Mouse (Mus musculus) heart, adult 11 months (tissue): ENCODE measurements around the gene Slc25a15.

ENCODE experiments used
- DNase-seq: peaks from one replicate; pipeline ENCODE4 v3.0.0; 2022

Slc25a15 gene

GRCm38 (mm10) chr8:22398142-22398951 lies at the start of gene Slc25a15:
TSS of gene Slc25a15 (minus strand) at chr8:22398597.
- peak; percentile 99 for DNase-seq

DNA sequence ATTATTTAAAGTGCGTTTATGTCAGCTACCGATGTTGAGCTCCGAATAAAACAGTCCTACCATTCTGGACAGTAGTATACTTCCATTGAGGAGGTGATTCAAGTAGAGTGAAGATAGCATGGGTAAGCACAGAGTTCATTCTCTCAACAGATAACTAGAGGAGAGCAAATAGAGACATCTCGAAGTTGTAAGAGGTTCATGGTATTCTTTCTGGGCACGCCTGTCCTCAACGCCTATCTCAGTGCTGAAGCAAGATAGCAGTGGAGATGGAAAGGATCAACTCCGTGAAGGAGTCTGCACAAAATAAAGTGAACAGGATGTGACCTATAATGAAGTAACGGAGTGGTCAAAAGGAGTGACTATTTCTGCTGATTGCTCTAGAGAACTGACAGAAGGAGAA lies 13.6 kb upstream of the Slc25a15 start:
- DNase-seq, result no peak

GRCm38 (mm10) chr8:22411282-22411702 lies 12.9 kb upstream of the Slc25a15 start, which contains the start of gene Mrps31:
TSS of gene Mrps31 (plus strand) at chr8:22411361.
- DNase-seq, result peak; percentile 98

DNA sequence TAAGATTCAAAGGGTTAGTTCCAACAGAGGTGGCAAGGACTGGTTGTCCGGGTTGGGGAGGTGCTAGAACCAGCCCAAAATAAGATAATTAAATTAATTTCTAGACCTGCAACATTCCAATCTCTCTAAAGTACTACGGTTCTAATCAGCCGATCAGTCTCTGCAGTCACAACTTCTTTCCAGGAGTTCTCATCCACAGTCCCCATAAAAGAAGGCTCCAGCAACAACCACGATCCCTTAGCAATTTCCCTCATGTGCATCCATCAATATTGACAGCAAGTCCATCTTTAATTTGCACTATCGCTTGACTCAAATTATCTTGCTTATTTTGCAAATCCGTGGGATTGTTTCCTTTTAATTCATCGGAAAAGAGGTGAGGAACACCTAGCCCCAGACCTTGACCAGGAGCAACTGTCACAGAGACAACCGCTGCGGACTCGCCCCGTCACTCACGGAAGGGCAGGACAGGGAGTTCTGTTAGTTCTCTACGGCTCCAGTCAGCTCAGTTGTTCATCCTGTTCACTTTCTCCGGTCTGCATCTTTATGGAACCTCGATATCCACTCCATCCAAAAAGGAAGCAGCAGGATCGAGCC lies 12.4 kb upstream of the Slc25a15 start:
- no peak for DNase-seq

- no peak for DNase-seq
These were observed 7.3 kb upstream of the Slc25a15 start for GRCm38 (mm10) chr8:22405733-22406132.

GRCm38 (mm10) chr8:22403235-22403634 lies 4.8 kb upstream of the Slc25a15 start:
- no peak for DNase-seq

GRCm38 (mm10) chr8:22400593-22400992 lies 2.2 kb upstream of the Slc25a15 start:
- no peak for DNase-seq

GRCm38 (mm10) chr8:22399285-22399880 lies 986 bp upstream of the Slc25a15 start:
- DNase-seq, result peak; percentile 88

DNA sequence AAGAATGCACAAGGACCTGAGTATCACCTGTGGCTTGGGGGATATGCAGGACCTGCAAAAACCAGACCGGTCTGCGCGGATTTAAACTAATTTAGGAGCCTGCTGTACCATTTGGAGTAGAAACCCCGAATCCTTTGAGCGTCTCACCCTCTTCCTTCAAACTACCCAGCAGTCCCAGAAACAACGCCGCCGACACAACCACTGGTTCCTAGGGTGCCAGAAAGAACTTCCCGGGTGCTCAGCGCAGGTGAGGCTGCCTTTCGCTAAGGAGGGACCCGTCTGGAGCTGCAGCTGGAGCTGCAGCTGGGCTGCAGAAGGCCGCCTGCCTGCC lies 621 bp downstream of the Slc25a15 start:
- no peak for DNase-seq

- no peak for DNase-seq
These were observed 3.1 kb downstream of the Slc25a15 start for GRCm38 (mm10) chr8:22395256-22395655.

- peak; percentile 72 for DNase-seq
These were observed 3.9 kb downstream of the Slc25a15 start for GRCm38 (mm10) chr8:22394471-22394870.

DNA sequence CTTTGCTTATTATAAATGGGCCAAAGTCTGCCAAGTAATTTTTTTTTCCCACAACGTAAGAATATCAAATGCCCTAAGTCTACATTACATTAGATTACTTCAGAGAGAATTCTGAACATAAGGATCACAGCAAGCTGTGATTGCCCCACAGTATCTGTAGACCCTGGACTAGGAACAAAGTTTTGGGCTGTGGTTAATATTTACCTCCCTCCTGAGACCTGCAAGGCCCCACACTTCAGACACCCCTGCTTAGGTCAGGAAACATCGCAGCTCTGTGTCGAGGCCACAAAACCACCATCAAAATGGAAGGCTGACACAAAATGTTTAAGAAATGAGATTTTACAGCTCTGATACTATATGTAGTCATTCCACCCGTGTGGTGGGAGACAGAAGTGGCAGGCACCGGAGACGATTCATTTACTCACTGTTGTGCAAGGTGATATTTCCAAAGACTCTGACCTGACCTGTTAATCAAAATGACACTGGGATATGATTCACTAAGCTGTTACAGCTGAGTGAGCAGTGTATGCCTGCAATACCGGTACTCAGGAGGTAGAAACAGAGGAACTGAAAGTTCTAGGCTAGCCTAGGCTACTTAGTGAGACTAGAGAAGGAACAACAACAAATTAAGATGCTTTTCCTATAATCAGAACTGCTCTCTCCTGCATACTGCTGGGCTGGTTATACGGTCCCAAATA lies 7.5 kb downstream of the Slc25a15 start:
- no peak for DNase-seq

DNA sequence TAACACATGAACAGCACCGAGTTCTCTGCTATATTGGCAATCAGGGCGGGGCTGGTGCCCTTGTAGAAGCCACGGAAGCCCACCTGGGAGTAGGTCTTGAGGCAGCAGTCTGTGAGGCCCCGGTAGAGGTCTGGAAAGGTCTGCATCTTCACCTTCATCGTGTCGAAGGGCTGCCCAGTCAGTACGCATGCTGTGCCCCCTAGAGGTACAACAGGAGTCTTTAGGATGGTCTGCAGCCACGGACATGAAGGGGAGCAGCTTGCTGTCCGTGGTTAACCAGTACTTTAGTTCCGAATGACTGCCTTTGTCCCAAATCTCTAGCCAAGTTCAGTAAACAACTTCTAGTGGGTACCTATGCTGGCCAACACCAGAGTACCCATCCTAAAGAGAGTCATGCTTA lies 8.5 kb downstream of the Slc25a15 start:
- peak; percentile 85 for DNase-seq

DNA sequence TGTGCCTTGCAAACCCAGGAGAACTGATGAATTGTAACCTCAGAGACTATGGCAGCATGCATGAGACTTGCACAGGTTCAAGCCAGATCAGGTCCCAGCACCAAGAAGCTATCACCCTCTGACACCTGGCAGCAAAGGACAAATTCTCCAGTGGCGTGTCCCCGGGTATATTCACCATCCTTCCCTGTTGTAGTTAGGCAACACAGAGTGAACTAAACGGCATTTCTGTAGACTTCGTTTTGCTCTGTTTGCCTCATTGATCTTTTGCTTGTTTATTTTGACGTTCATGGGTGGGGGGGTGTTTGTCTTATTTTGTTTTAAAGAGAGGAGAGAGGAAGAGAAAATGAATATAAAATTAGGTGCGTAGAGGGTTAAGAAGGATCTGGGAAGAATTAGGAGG lies 13.2 kb downstream of the Slc25a15 start:
- DNase-seq, result no peak

DNA sequence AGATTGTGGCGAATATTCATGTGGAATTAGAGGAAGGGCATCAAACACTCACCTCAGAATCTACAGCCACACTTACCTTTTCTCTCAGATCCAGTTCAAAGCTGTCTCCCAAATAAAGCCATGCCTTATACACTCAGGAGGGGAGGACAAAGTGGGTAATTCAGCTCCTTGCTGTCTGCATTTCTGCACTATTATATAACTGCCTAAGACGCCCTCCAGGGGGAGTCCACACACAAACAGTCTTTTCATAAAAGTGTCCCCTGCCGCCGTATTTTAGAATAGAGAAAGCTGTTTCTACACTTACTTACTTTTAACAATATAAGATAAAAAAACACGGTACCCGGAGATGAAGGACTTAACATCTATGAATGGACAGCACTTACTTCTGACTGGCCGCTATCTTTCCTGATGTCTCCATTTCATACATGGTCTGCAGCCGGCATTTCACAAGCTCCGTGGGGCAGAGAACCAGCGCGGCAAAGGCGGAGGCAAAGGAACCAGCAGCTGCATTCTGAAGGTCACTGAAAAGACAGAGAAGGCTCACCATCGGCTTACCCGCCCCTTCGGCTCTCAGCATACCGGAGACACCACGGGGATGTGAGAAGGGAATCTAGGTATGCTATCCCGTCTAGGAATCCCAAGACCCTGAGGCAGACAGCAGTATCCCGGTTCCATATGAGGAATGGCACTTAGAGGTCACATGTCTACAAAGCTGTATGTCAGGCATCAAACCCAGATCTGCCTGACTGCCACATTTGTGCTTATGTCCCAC lies 15.4 kb downstream of the Slc25a15 start:
- peak; percentile 77 for DNase-seq

GRCm38 (mm10) chr8:22380934-22381333 lies 17.5 kb downstream of the Slc25a15 start:
- DNase-seq, result no peak

DNA sequence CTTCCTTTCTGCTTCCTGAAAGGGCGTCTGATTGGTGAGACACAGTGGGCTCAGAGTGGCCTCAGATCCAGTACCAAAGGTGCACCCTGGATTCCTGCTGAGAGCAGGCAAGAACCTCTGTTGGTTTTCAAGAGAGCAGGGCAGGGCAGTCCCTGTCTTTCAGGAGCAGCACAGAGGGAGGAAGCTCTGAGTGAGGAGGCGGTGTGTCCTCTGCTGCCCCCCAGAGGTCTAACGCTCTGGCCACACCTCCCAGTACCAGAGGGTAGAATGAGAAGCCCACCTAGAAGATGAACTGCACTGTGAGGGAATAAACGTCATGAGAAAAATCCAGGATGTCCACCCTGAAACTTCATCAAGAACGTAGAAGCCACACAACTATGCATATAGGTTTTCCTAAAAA lies 21.5 kb downstream of the Slc25a15 start:
- peak; percentile 92 for DNase-seq

GRCm38 (mm10) chr8:22376311-22376710 lies 22.1 kb downstream of the Slc25a15 start:
- peak; percentile 83 for DNase-seq

- DNase-seq, result no peak
These were observed 38.5 kb downstream of the Slc25a15 start for GRCm38 (mm10) chr8:22359882-22360281.

DNA sequence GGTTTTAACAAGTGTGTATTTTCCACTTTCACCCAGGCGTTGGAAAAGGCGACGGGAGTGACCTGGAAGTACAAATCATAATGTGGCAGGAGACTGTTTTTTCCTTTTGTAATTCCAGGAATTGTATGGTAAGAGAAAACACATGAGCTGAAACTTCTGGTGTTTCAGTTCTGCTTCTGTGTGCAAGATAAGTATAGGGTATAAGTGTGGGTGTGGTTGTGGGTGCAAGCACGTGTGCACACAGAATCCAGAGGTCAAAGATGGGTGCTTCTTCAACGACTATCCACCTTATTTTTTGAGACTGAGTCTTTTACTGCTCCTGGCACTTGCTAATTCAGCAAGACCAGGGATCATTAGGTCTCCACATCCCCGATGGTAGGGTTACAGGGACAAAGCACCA lies 39.0 kb downstream of the Slc25a15 start:
- no peak for DNase-seq

- peak; percentile 15 for DNase-seq
These were observed 63.0 kb downstream of the Slc25a15 start for GRCm38 (mm10) chr8:22335426-22335825.
